Mouse (Mus musculus) mouse trophoblast stem cell (cell line): Measurements from ENCODE around the gene Tmem161a.

ENCODE experiments used
- in situ Hi-C, 2 experiments: fragments of 300-500 bp; cut with MseI, MboI; formaldehyde crosslinking; loops; 2 replicates in 1 of 2; 3 replicates in 1 of 2; pipeline ENCODE4 v1.15.1; 2025

The Tmem161a gene

GRCm38 (mm10) chr8:70172043-70172681 lies at the start of gene Tmem161a:
TSS of gene Tmem161a (plus strand) at chr8:70172356.
- in situ Hi-C loops = no loop called here

GRCm38 (mm10) chr8:70122863-70123262 lies 49.3 kb upstream of the Tmem161a start:
- in situ Hi-C loops = no loop called here

- in situ Hi-C loops = no loop called here
These were observed 47.2 kb upstream of the Tmem161a start for GRCm38 (mm10) chr8:70124992-70125391.

GRCm38 (mm10) chr8:70128435-70128834 lies 43.7 kb upstream of the Tmem161a start:
- in situ Hi-C loops = no loop called here

- in situ Hi-C loops = no loop called here
These were observed 42.7 kb upstream of the Tmem161a start for GRCm38 (mm10) chr8:70129309-70129952.

GRCm38 (mm10) chr8:70130066-70130465 lies 42.1 kb upstream of the Tmem161a start:
- in situ Hi-C loops = no loop called here

- in situ Hi-C loops = no loop called here
These were observed 40.8 kb upstream of the Tmem161a start, which contains the start of gene Nr2c2ap for GRCm38 (mm10) chr8:70131166-70131883. TSS of gene Nr2c2ap (plus strand) at chr8:70131333.

GRCm38 (mm10) chr8:70134086-70134485 lies 38.1 kb upstream of the Tmem161a start:
- in situ Hi-C loops = no loop called here

GRCm38 (mm10) chr8:70134931-70135330 lies 37.2 kb upstream of the Tmem161a start:
- in situ Hi-C loops = no loop called here

- in situ Hi-C loops = no loop called here
These were observed 35.6 kb upstream of the Tmem161a start for GRCm38 (mm10) chr8:70136591-70136990.

GRCm38 (mm10) chr8:70137890-70138289 lies 34.3 kb upstream of the Tmem161a start:
- in situ Hi-C loops = no loop called here

- in situ Hi-C loops = no loop called here
These were observed 32.9 kb upstream of the Tmem161a start, which contains the start of the genes Rfxank, Borcs8 and Mef2b for GRCm38 (mm10) chr8:70139026-70139857. TSS of gene Rfxank (minus strand) at chr8:70139154. TSS of gene Borcs8 (plus strand) at chr8:70139499. TSS of gene Mef2b (plus strand) at chr8:70139711.

- in situ Hi-C loops = no loop called here
These were observed 32.2 kb upstream of the Tmem161a start for GRCm38 (mm10) chr8:70139981-70140380.

- in situ Hi-C loops = no loop called here
These were observed 24.2 kb upstream of the Tmem161a start for GRCm38 (mm10) chr8:70147678-70148607.

GRCm38 (mm10) chr8:70150158-70150557 lies 22.0 kb upstream of the Tmem161a start:
- in situ Hi-C loops = no loop called here

- in situ Hi-C loops = no loop called here
These were observed 19.5 kb upstream of the Tmem161a start for GRCm38 (mm10) chr8:70152537-70153257.

- in situ Hi-C loops = no loop called here
These were observed 14.8 kb upstream of the Tmem161a start for GRCm38 (mm10) chr8:70157240-70157800.

- in situ Hi-C loops = no loop called here
These were observed 13.9 kb upstream of the Tmem161a start for GRCm38 (mm10) chr8:70158069-70158853.

- in situ Hi-C loops = no loop called here
These were observed 12.9 kb upstream of the Tmem161a start for GRCm38 (mm10) chr8:70159211-70159610.
